Mouse (Mus musculus) limb, embryonic 10.5 days (tissue): Measurements from ENCODE around the gene Bach2. TPM values are rescaled to one million over a fixed set of nuclear protein-coding genes. Genes with fewer than 3 reads are reported as not detected.

ENCODE experiments used
- DNase-seq: peaks from one replicate; pipeline ENCODE4 v3.0.0-alpha.2; 2017; ENCODE audit warnings: low spot score
- H3K27ac ChIP-seq: fragments of 300-500 bp; sonication (generic); 2 replicates; pipeline ENCODE4 v1.5.1; 2016; ENCODE audit warnings: mild to moderate bottlenecking
- H3K27me3 ChIP-seq: fragments of 300-500 bp; sonication (generic); 2 replicates; pipeline ENCODE4 v1.6.1; 2016; ENCODE audit warnings: low read depth, mild to moderate bottlenecking; ENCODE audit not compliant: poor library complexity, severe bottlenecking
- H3K36me3 ChIP-seq: fragments of 300-500 bp; sonication (generic); 2 replicates; pipeline ENCODE4 v1.6.1; 2016; ENCODE audit warnings: mild to moderate bottlenecking, moderate library complexity
- H3K4me1 ChIP-seq: fragments of 300-500 bp; sonication (generic); 2 replicates; pipeline ENCODE4 v1.6.1; 2016
- H3K4me3 ChIP-seq: fragments of 300-500 bp; sonication (generic); 2 replicates; pipeline ENCODE4 v1.5.1; 2016; ENCODE audit warnings: mild to moderate bottlenecking, moderate library complexity
- H3K9me3 ChIP-seq: fragments of 300-500 bp; sonication (generic); replicated peaks from 2 replicates; pipeline ENCODE4 v1.6.1; 2016; ENCODE audit warnings: mild to moderate bottlenecking
- WGBS: fragments of 180-500 bp; shearing (Covaris S2); methylation state at CpG from one replicate; pipeline ENCODE4 v1.1.7; 2016; 5-methylcytosine and 5-hydroxymethylcytosine counted together
- polyA plus RNA-seq: library from polyadenylated mRNA; unstranded; fragments of >200 nt; fragmentation: Nextera tagmentation; extraction: Ambion mirVana; gene quantifications from 2 replicates; pipeline ENCODE4 v1.2.1, GENCODE M21; 2016

The Bach2 gene
- polyA plus RNA-seq, 1 experiment from 2014 or later = 23.0 TPM

- peaks cover 17% of the 10 kb centered on the region for H3K36me3 ChIP-seq
- H3K27me3 ChIP-seq = no peaks in the 10 kb centered on the region
- H3K9me3 ChIP-seq = no peaks in the 10 kb centered on the region
- WGBS = 16% methylated on average over 9 of the region's 9 CpGs
- peaks cover 4% of the 10 kb centered on the region; the same call in 1 of the 2 replicates for H3K4me1 ChIP-seq
- peak; percentile 74 for DNase-seq
- H3K4me3 ChIP-seq = no peak overlapping the region
- no peak overlapping the region for H3K27ac ChIP-seq
These were observed 348.0 kb downstream of the Bach2 start for GRCm38 (mm10) chr4:32586596-32586995.

- DNase-seq = no peak
- no peaks in the 10 kb centered on the region for H3K9me3 ChIP-seq
- no peaks in the 10 kb centered on the region for H3K4me1 ChIP-seq
- no peak overlapping the region for H3K4me3 ChIP-seq
- no peaks in the 10 kb centered on the region for H3K27me3 ChIP-seq
- H3K36me3 ChIP-seq = peaks cover 10% of the 10 kb centered on the region; the same call in 1 of the 2 replicates
- WGBS = 91% methylated on average over 5 of the region's 5 CpGs
- H3K27ac ChIP-seq = no peak overlapping the region
These were observed 348.9 kb downstream of the Bach2 start for GRCm38 (mm10) chr4:32587543-32587942.

GRCm38 (mm10) chr4:32588237-32588636 is 349.6 kb downstream of the Bach2 start:
- no peak for DNase-seq
- H3K27me3 ChIP-seq = no peaks in the 10 kb centered on the region
- no peaks in the 10 kb centered on the region for H3K4me1 ChIP-seq
- no peak overlapping the region for H3K27ac ChIP-seq
- WGBS = 91% methylated on average over 6 of the region's 6 CpGs
- no peaks in the 10 kb centered on the region for H3K9me3 ChIP-seq
- H3K4me3 ChIP-seq = no peak overlapping the region
- H3K36me3 ChIP-seq = peaks cover 8% of the 10 kb centered on the region; the same call in 1 of the 2 replicates

GRCm38 (mm10) chr4:32601135-32601534 is 362.5 kb downstream of the Bach2 start:
- Histone ChIP-seq H3K9me3 (no peaks in the 10 kb centered on the region), H3K27me3 (no peaks in the 10 kb centered on the region), H3K4me3 (no peak overlapping the region), H3K4me1 (no peaks in the 10 kb centered on the region), H3K27ac (no peak overlapping the region), H3K36me3 (no peaks in the 10 kb centered on the region)
- WGBS = 33% methylated on average over 12 of the region's 12 CpGs
- peak; percentile 87 for DNase-seq

GRCm38 (mm10) chr4:32602660-32603059 is 364.1 kb downstream of the Bach2 start, which contains the start of gene Gja10:
Gene Gja10, minus strand, starts transcription at chr4:32602760.
- WGBS = 74% methylated on average over 3 of the region's 3 CpGs

GRCm38 (mm10) chr4:32615034-32615881 is 376.7 kb downstream of the Bach2 start, which contains the start of gene Casp8ap2:
Gene Casp8ap2, plus strand, starts transcription at chr4:32615451.
- H3K4me3 ChIP-seq = peak within 1 kb of the TSS; percentile 92

More at GRCm38 (mm10) chr4:32602660-32603059, 364.1 kb downstream of the Bach2 start, which contains the start of gene Gja10:
- DNase-seq = no peak
- H3K9me3 ChIP-seq = no peaks in the 10 kb centered on the region
- H3K36me3 ChIP-seq = no peaks in the 10 kb centered on the region
- no peak within 1 kb of the TSS for H3K27ac ChIP-seq
- no peaks in the 10 kb centered on the region for H3K4me1 ChIP-seq
- H3K27me3 ChIP-seq = no peaks in the 10 kb centered on the region
- H3K4me3 ChIP-seq = no peak within 1 kb of the TSS

GRCm38 (mm10) chr4:32621637-32622036 is 383.0 kb downstream of the Bach2 start:
- H3K9me3 ChIP-seq = no peaks in the 10 kb centered on the region
- peaks cover 5% of the 10 kb centered on the region for H3K4me1 ChIP-seq
- no peak overlapping the region for H3K4me3 ChIP-seq
- no peak for DNase-seq
- H3K27ac ChIP-seq = no peak overlapping the region
- peaks cover 71% of the 10 kb centered on the region for H3K36me3 ChIP-seq
- no peaks in the 10 kb centered on the region for H3K27me3 ChIP-seq

More at GRCm38 (mm10) chr4:32615034-32615881, 376.7 kb downstream of the Bach2 start, which contains the start of gene Casp8ap2:
- H3K27ac ChIP-seq = peak within 1 kb of the TSS; percentile 93
- DNase-seq = peak; percentile 96
- H3K36me3 ChIP-seq = peaks cover 25% of the 10 kb centered on the region
- no peaks in the 10 kb centered on the region for H3K9me3 ChIP-seq
- H3K4me1 ChIP-seq = peaks cover 11% of the 10 kb centered on the region
- under 1% methylated on average over 66 of the region's 67 CpGs for WGBS
- H3K27me3 ChIP-seq = no peaks in the 10 kb centered on the region
